Mouse (Mus musculus): ENCODE results near the gene Clip2.

- TF ChIP-seq CTCF (IDR thresholded peaks at IDR 0.05; ENCODE audit: insufficient read depth, low read length) (no peak), POLR2A (IDR thresholded peaks at IDR 0.05; ENCODE audit: borderline replicate concordance, extremely low read depth, low read depth, low read length) (no peak)
Measured at GRCm38 (mm10) chr5:134584798-134585197, 32.6 kb upstream of the Clip2 start.
